Mouse (Mus musculus): ENCODE results near the gene Hmg20b. TPM values are rescaled to one million over a fixed set of nuclear protein-coding genes. Genes with fewer than 3 reads are reported as not detected.
A peak's percentile ranks its signal among the peaks of the same experiment; 100 is the strongest.

Gene Hmg20b
- total and polyA plus RNA-seq, 2 experiments from 2014 or later, result 80.7 to 92.3 TPM

DNA sequence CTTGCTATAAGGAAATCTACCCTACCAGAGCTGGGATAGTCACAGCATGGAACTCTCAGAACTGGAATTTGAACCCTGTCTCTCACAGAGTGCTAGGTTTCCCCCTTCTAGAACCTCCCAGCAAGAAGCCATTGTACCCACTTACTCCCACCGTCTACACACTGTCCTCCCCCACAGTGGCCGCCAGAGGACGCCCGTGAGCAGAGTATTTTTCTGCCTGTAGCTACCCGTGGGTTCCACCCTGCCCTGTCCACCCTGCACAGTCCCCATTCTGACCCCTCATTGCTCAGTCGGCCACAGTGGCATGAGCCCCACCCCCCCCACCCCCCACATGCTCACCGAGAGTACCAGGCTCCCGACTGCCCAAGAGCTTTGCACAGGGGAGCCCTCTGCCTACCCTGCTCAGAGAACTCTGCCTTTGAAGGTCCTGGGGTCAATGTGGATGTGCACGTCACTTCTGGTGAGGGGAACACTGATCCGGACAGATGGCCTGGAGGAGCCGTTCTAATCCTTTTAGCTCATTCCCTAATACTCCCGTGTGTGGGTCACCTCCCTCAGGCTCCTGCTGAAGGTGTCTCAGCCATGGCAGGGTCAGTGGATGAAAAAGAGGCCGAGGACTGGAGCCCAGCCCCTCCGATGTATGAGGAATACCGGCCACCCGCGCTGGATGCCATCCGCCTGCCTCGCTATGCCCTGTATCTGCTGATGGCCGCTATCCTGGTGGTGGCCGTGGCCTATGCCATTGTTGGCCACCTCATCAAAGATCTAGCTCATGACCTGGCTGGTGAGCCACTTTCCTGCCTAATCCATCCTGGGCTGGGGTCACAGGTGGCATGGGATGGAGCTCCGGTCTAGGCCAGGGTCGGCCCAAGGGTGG is 39.8 kb upstream of the Hmg20b start:
- Histone ChIP-seq H3K27me3 (ENCODE audit: control insufficient read depth, insufficient read depth, low read length) (no peaks in the 10 kb centered on the region), H3K4me1 (ENCODE audit: control insufficient read depth, insufficient read depth) (peaks cover 21% of the 10 kb centered on the region), H3K4me3 (ENCODE audit: low read depth, low read length) (no peak overlapping the region), H3K27ac (ENCODE audit: low read depth) (no peak overlapping the region), H3K9me3 (replicated peaks; ENCODE audit: control insufficient read depth, low read length) (no peaks in the 10 kb centered on the region), H3K9ac (replicated peaks; ENCODE audit: low read depth, low read length) (0 out of 2 replicates have a peak overlapping the region, but pooled peaks have one; percentile 7), H3K36me3 (replicated peaks; ENCODE audit: control insufficient read depth, insufficient read depth, low read length) (peaks cover 28% of the 10 kb centered on the region), H3K4me2 (ENCODE audit: low read depth, low read length) (no peak overlapping the region)
- WGBS, result 58% methylated on average over 23 of the region's 23 CpGs
- ATAC-seq (ENCODE audit: insufficient read depth, low read depth), result peak; percentile 70
- no peak for DNase-seq (ENCODE audit: low spot score)
- TF ChIP-seq EP300 (IDR thresholded peaks at IDR 0.05; ENCODE audit: low read depth), result no peak
- peak; percentile 88 for TF ChIP-seq CTCF (IDR thresholded peaks at IDR 0.05; ENCODE audit: low read depth)

GRCm38 (mm10) chr10:81389373-81389772 is 39.1 kb upstream of the Hmg20b start:
- no peak for ATAC-seq (ENCODE audit: insufficient read depth, low read depth)
- Histone ChIP-seq H3K4me2 (ENCODE audit: low read depth, low read length) (no peak overlapping the region), H3K27ac (ENCODE audit: low read depth) (no peak overlapping the region), H3K36me3 (replicated peaks; ENCODE audit: control insufficient read depth, insufficient read depth, low read length) (peaks cover 28% of the 10 kb centered on the region), H3K9me3 (replicated peaks; ENCODE audit: control insufficient read depth, low read length) (no peaks in the 10 kb centered on the region), H3K4me3 (ENCODE audit: low read depth, low read length) (no peak overlapping the region), H3K4me1 (ENCODE audit: control insufficient read depth, insufficient read depth) (peaks cover 24% of the 10 kb centered on the region), H3K27me3 (ENCODE audit: control insufficient read depth, insufficient read depth, low read length) (no peaks in the 10 kb centered on the region), H3K9ac (replicated peaks; ENCODE audit: low read depth, low read length) (no peak overlapping the region)
- DNase-seq (ENCODE audit: low spot score), result no peak
- TF ChIP-seq CTCF (IDR thresholded peaks at IDR 0.05; ENCODE audit: low read depth) (no peak), EP300 (IDR thresholded peaks at IDR 0.05; ENCODE audit: low read depth) (no peak)
- WGBS, result 35% methylated on average over 3 of the region's 3 CpGs

DNA sequence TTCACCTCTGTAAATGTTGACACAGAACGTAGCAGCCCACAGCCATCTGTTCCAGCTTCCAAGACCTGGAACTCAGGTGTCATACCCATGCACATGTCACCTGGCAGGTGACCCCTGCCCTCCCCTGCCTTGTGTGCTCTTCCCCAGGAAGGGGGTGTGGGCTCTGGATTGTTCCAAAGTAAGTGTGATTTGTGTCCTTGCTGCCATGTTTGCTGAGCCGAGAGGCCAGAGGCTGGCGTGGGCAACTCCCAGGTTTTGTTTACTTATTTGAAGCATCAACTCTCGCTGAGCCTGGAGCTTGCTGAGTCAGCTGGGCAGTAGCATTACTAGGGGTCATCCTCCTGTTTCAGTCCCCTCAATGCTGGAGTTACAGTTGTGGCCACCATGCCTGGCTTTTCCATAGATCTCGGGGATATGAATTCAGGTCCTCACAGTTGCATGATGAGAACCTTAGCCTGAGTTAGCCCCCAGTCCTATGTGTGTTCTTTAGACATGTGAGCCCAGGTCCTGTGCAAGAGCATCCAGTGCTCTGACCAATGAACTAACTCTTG is 38.3 kb upstream of the Hmg20b start, which contains the start of gene Gm48552:
Gm48552 (plus strand) TSS at position 501 of the 551 bp plus-strand sequence.
- Histone ChIP-seq H3K4me1 (ENCODE audit: control insufficient read depth, insufficient read depth) (peaks cover 21% of the 10 kb centered on the region), H3K9me3 (replicated peaks; ENCODE audit: control insufficient read depth, low read length) (no peaks in the 10 kb centered on the region), H3K4me3 (ENCODE audit: low read depth, low read length) (no peak within 1 kb of the TSS), H3K27me3 (ENCODE audit: control insufficient read depth, insufficient read depth, low read length) (no peaks in the 10 kb centered on the region), H3K27ac (ENCODE audit: low read depth) (no peak within 1 kb of the TSS), H3K9ac (replicated peaks; ENCODE audit: low read depth, low read length) (no peak within 1 kb of the TSS), H3K36me3 (replicated peaks; ENCODE audit: control insufficient read depth, insufficient read depth, low read length) (peaks cover 28% of the 10 kb centered on the region), H3K4me2 (ENCODE audit: low read depth, low read length) (no peak within 1 kb of the TSS)
- no peak for DNase-seq (ENCODE audit: low spot score)
- ATAC-seq (ENCODE audit: insufficient read depth, low read depth), result no peak
- WGBS, result 86% methylated on average over 5 of the region's 5 CpGs
- TF ChIP-seq EP300 (IDR thresholded peaks at IDR 0.05; ENCODE audit: low read depth) (no peak), CTCF (IDR thresholded peaks at IDR 0.05; ENCODE audit: low read depth) (no peak)

GRCm38 (mm10) chr10:81387716-81388115 is 37.4 kb upstream of the Hmg20b start:
- no peak for ATAC-seq (ENCODE audit: insufficient read depth, low read depth)
- Histone ChIP-seq H3K4me1 (ENCODE audit: control insufficient read depth, insufficient read depth) (peaks cover 13% of the 10 kb centered on the region), H3K9me3 (replicated peaks; ENCODE audit: control insufficient read depth, low read length) (no peaks in the 10 kb centered on the region), H3K4me2 (ENCODE audit: low read depth, low read length) (no peak overlapping the region), H3K36me3 (replicated peaks; ENCODE audit: control insufficient read depth, insufficient read depth, low read length) (peaks cover 28% of the 10 kb centered on the region), H3K27me3 (ENCODE audit: control insufficient read depth, insufficient read depth, low read length) (no peaks in the 10 kb centered on the region), H3K27ac (ENCODE audit: low read depth) (no peak overlapping the region), H3K4me3 (ENCODE audit: low read depth, low read length) (no peak overlapping the region), H3K9ac (replicated peaks; ENCODE audit: low read depth, low read length) (no peak overlapping the region)
- no peak for DNase-seq (ENCODE audit: low spot score)
- 92% methylated on average over 20 of the region's 20 CpGs for WGBS
- TF ChIP-seq EP300 (IDR thresholded peaks at IDR 0.05; ENCODE audit: low read depth) (no peak), CTCF (IDR thresholded peaks at IDR 0.05; ENCODE audit: low read depth) (no peak)

DNA sequence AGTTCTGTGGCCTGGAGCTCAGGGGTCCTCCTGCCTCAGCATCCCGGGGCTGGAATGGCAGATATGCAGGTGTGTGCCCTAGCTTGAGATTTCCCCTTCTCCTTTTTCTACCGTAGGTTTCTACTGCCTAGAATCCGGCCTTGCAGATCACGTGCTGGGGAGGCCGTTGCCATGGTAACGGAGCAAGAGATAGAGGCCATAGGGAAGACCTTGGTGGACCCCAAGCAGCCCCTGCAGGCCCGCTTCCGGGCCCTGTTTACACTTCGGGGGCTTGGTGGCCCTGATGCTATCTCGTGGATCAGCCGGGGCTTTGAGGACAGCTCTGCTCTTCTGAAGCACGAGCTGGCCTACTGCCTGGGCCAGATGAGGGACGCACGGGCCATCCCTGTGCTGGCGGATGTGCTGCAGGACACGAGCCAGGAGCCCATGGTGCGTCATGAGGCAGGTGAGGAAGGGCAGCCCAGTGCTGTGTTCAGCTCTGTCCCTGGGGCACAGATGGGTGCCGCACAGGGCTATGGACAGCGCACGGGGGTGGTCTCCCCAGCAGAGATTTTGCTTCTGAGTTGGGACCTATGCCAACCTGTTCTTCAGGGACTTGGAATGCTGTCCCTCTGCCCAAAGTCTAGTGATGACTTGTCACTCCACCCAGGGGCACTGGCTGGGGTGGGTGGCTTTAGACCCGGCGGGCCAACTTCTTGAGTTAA is 35.5 kb upstream of the Hmg20b start:
- Histone ChIP-seq H3K4me3 (ENCODE audit: low read depth, low read length) (no peak overlapping the region), H3K9me3 (replicated peaks; ENCODE audit: control insufficient read depth, low read length) (no peaks in the 10 kb centered on the region), H3K36me3 (replicated peaks; ENCODE audit: control insufficient read depth, insufficient read depth, low read length) (peaks cover 28% of the 10 kb centered on the region), H3K4me2 (ENCODE audit: low read depth, low read length) (no peak overlapping the region), H3K27me3 (ENCODE audit: control insufficient read depth, insufficient read depth, low read length) (no peaks in the 10 kb centered on the region), H3K4me1 (ENCODE audit: control insufficient read depth, insufficient read depth) (peaks cover 12% of the 10 kb centered on the region), H3K27ac (ENCODE audit: low read depth) (no peak overlapping the region), H3K9ac (replicated peaks; ENCODE audit: low read depth, low read length) (no peak overlapping the region)
- no peak for ATAC-seq (ENCODE audit: insufficient read depth, low read depth)
- 69% methylated on average over 22 of the region's 22 CpGs for WGBS
- TF ChIP-seq EP300 (IDR thresholded peaks at IDR 0.05; ENCODE audit: low read depth) (no peak), CTCF (IDR thresholded peaks at IDR 0.05; ENCODE audit: low read depth) (no peak)
- no peak for DNase-seq (ENCODE audit: low spot score)

Data from heart, postnatal 0 days (tissue).